Mouse (Mus musculus): Measurements from ENCODE around the gene Zc3h10. TPM values are rescaled to one million over a fixed set of nuclear protein-coding genes. Genes with fewer than 3 reads are reported as not detected.

Gene Zc3h10
- polyA plus RNA-seq, 1 experiment: 1.6 TPM

Other genes with a start within 250 kb of the Zc3h10 start
- not detected in 2 replicates for gene Il23a, start 249.0 kb downstream of the Zc3h10 start, polyA plus RNA-seq (2012)
- 0.31 and 0.44 TPM in 2 replicates for gene Pan2, start 244.4 kb downstream of the Zc3h10 start, polyA plus RNA-seq (2012)
- 2.3 and 3.2 TPM in 2 replicates for gene Cnpy2, start 225.3 kb downstream of the Zc3h10 start, polyA plus RNA-seq (2012)
- 2.2 and 3.1 TPM in 2 replicates for gene Cs, start 210.0 kb downstream of the Zc3h10 start, polyA plus RNA-seq (2012)
- 0.49 and 0.53 TPM in 2 replicates for gene Coq10a, start 178.8 kb downstream of the Zc3h10 start, polyA plus RNA-seq (2012)
- 1.4 and 1.9 TPM in 2 replicates for gene Ankrd52, start 170.7 kb downstream of the Zc3h10 start, polyA plus RNA-seq (2012)
- 0.15 and 0.16 TPM in 2 replicates for gene Slc39a5, start 146.5 kb downstream of the Zc3h10 start, polyA plus RNA-seq (2012)
- 32.3 and 34.1 TPM in 2 replicates for gene Nabp2, start 136.3 kb downstream of the Zc3h10 start, polyA plus RNA-seq (2012)
- 0.37 and 0.48 TPM in 2 replicates for gene Rnf41, start 136.1 kb downstream of the Zc3h10 start, polyA plus RNA-seq (2012)
- 19.2 and 19.5 TPM in 2 replicates for gene Smarcc2, start 88.5 kb downstream of the Zc3h10 start, polyA plus RNA-seq (2012)
- 36.6 and 41.6 TPM in 2 replicates for gene Myl6, start 53.6 kb downstream of the Zc3h10 start, polyA plus RNA-seq (2012)
- 0.63 and 0.76 TPM in 2 replicates for gene Myl6b, start 49.1 kb downstream of the Zc3h10 start, polyA plus RNA-seq (2012)
- gene Esyt1, start 21.9 kb downstream of the Zc3h10 start, polyA plus RNA-seq (2012): 2.7 and 2.9 TPM in 2 replicates
- 2,301 and 2,563 TPM in 2 replicates for gene Rpl41, start 1.5 kb upstream of the Zc3h10 start, polyA plus RNA-seq (2012)
- 39.3 and 42.3 TPM in 2 replicates for gene Pa2g4, start 18.2 kb upstream of the Zc3h10 start, polyA plus RNA-seq (2012)
- 0.01 TPM in 1 of 2 replicates, not detected in the other for gene Erbb3, start 41.9 kb upstream of the Zc3h10 start, polyA plus RNA-seq (2012)
- 514 and 972 TPM in 2 replicates for gene Rps26, start 79.0 kb upstream of the Zc3h10 start, polyA plus RNA-seq (2012)
- 0.01 TPM in 1 of 2 replicates, not detected in the other for gene Ikzf4, start 98.2 kb upstream of the Zc3h10 start, polyA plus RNA-seq (2012)
- gene Suox, start 126.3 kb upstream of the Zc3h10 start, polyA plus RNA-seq (2012): 0.04 and 0.14 TPM in 2 replicates
- 1.1 and 1.2 TPM in 2 replicates for gene Rab5b, start 148.5 kb upstream of the Zc3h10 start, polyA plus RNA-seq (2012)
- not detected in 2 replicates for gene Pmel, start 156.4 kb upstream of the Zc3h10 start, polyA plus RNA-seq (2012)
- gene Cdk2, start 157.3 kb upstream of the Zc3h10 start, polyA plus RNA-seq (2012): 2.3 and 2.6 TPM in 2 replicates
- gene Dgka, start 197.1 kb upstream of the Zc3h10 start, polyA plus RNA-seq (2012): 0.02 and 0.03 TPM in 2 replicates
- gene Pym1, start 200.1 kb upstream of the Zc3h10 start, polyA plus RNA-seq (2012): 10.9 and 11.7 TPM in 2 replicates
- gene Mmp19, start 243.1 kb upstream of the Zc3h10 start, polyA plus RNA-seq (2012): 0.01 TPM in 1 of 2 replicates, not detected in the other

All from erythroblast, embryonic 14.5 days (primary cell).